In genomic region chr7:38073782-38074181, GRCm38 (mm10) we compare ENCODE assay signal across 7 mouse cellular contexts. TPM values are rescaled to one million over a fixed set of nuclear protein-coding genes. Genes with fewer than 3 reads are reported as not detected.
DNase-seq lines count a peak whose midpoint lies in the region; ATAC-seq and TF ChIP-seq lines count a peak whose summit lies in the region.

No protein-coding gene starts in this region.

- H3K9ac ChIP-seq in ES-E14 (ENCODE audit: insufficient read depth, low read depth, low read length, poor library complexity, severe bottlenecking), result no peak overlapping the region
- no peak overlapping the region for H3K9ac ChIP-seq in embryonic facial prominence, embryonic 14.5 days (ENCODE audit: low read depth, low read length)
- no peak overlapping the region for H3K9ac ChIP-seq in lung, embryonic 14.5 days

- TF ChIP-seq CTCF in lung, embryonic 14.5 days (IDR thresholded peaks at IDR 0.05; ENCODE audit: low read depth), result peak; percentile 73

- in situ Hi-C loops in ES-E14 (cut with MboI; ENCODE audit: low sequenced_read_pairs in 2 of 2, unreplicated experiment in 2 of 2), result no loop called here

- no peak overlapping the region for H3K4me2 ChIP-seq in embryonic facial prominence, embryonic 14.5 days (ENCODE audit: low read depth, low read length)
- no peak overlapping the region for H3K4me2 ChIP-seq in lung, embryonic 14.5 days

- no peak for DNase-seq in ES-E14 (ENCODE audit: low read depth, low spot score)
- peak; percentile 64 for DNase-seq in adrenal gland, postnatal 10 days
- DNase-seq in embryonic facial prominence, embryonic 14.5 days (ENCODE audit: low spot score), result peak; percentile 43
- peak; percentile 58 for DNase-seq in heart, postnatal 4 days
- peak; percentile 64 for DNase-seq in layer of hippocampus, adult 11-12 months (ENCODE audit: low spot score)
- DNase-seq in lung, embryonic 14.5 days, result peak; percentile 80

- no peaks in the 10 kb centered on the region for H3K9me3 ChIP-seq in ES-E14 (ENCODE audit: control insufficient read depth, insufficient read depth, low read depth, low read length)
- H3K9me3 ChIP-seq in embryonic facial prominence, embryonic 14.5 days (ENCODE audit: control insufficient read depth, low read length), result no peaks in the 10 kb centered on the region
- no peaks in the 10 kb centered on the region for H3K9me3 ChIP-seq in lung, embryonic 14.5 days (ENCODE audit: low read depth, low read length)

- 25% methylated on average over 3 of the region's 3 CpGs for WGBS in embryonic facial prominence, embryonic 14.5 days
- WGBS in lung, embryonic 14.5 days, result 24% methylated on average over 3 of the region's 3 CpGs

- no peaks in the 10 kb centered on the region for H3K27me3 ChIP-seq in embryonic facial prominence, embryonic 14.5 days (replicated peaks; ENCODE audit: control insufficient read depth, insufficient read depth, low read length)
- no peaks in the 10 kb centered on the region; the same call in 1 of the 2 replicates for H3K27me3 ChIP-seq in lung, embryonic 14.5 days (ENCODE audit: insufficient read depth, low read length)

- peak overlapping the region in 1 of 2 experiments; percentile 69; a peak in 1 of 4 replicates for H3K4me3 ChIP-seq in ES-E14 (ENCODE audit: insufficient read depth in 1 of 2, low read depth in 1 of 2, low read length in 2 of 2, poor library complexity in 1 of 2, severe bottlenecking in 1 of 2)
- H3K4me3 ChIP-seq in embryonic facial prominence, embryonic 14.5 days (ENCODE audit: low read depth, low read length), result no peak overlapping the region
- H3K4me3 ChIP-seq in lung, embryonic 14.5 days (ENCODE audit: low read depth, low read length), result no peak overlapping the region

- 0 out of 2 replicates have a peak, but pooled peaks have one; percentile 41 for ATAC-seq in embryonic facial prominence, embryonic 14.5 days (ENCODE audit: low read depth)
- ATAC-seq in lung, embryonic 14.5 days (ENCODE audit: insufficient read depth), result peak; percentile 63; the same call in 1 of the 2 replicates
- peak; percentile 63; the same call in 1 of the 2 replicates for ATAC-seq in neutrophil, adult 5-6 weeks (ENCODE audit: extremely low read depth, insufficient number of reproducible peaks, low FRiP score, poor library complexity, severe bottlenecking)

- no peak overlapping the region for H3K27ac ChIP-seq in ES-E14 (ENCODE audit: insufficient read depth, low read depth, low read length, poor library complexity, severe bottlenecking)
- H3K27ac ChIP-seq in embryonic facial prominence, embryonic 14.5 days (replicated peaks; ENCODE audit: low read depth, low read length), result no peak overlapping the region
- no peak overlapping the region for H3K27ac ChIP-seq in lung, embryonic 14.5 days (ENCODE audit: low read depth)

- H3K4me1 ChIP-seq in ES-E14 (ENCODE audit: control insufficient read depth in 2 of 2, insufficient read depth in 2 of 2, low read length in 2 of 2, poor library complexity in 1 of 2), result peaks cover 0 to 2% of the 10 kb centered on the region in 2 experiments; a peak in 2 of 4 replicates
- H3K4me1 ChIP-seq in embryonic facial prominence, embryonic 14.5 days (ENCODE audit: control insufficient read depth, insufficient read depth, low read length), result no peaks in the 10 kb centered on the region
- no peaks in the 10 kb centered on the region for H3K4me1 ChIP-seq in lung, embryonic 14.5 days (ENCODE audit: insufficient read depth)

- no peaks in the 10 kb centered on the region for H3K36me3 ChIP-seq in ES-E14 (ENCODE audit: control insufficient read depth, insufficient read depth, low read length, poor library complexity, severe bottlenecking)
- no peaks in the 10 kb centered on the region for H3K36me3 ChIP-seq in embryonic facial prominence, embryonic 14.5 days (ENCODE audit: control insufficient read depth, insufficient read depth, low read length)
- H3K36me3 ChIP-seq in lung, embryonic 14.5 days (ENCODE audit: insufficient read depth), result no peaks in the 10 kb centered on the region

TF ChIP-seq in ES-E14, 5 proteins besides CTCF, POLR2A, EP300 and RAD21:
- TF ChIP-seq CHD2 (IDR thresholded peaks at IDR 0.05; ENCODE audit: low read depth, low read length) (no peak), ZC3H11A (IDR thresholded peaks at IDR 0.05; ENCODE audit: borderline replicate concordance, low read depth, low read length) (peak; percentile 48; the same call in 1 of the 2 replicates)

RNA-seq across cellular contexts. Expression of gene Ccne1, which starts 33.6 kb away (rescaled TPM):
- total RNA-seq in ES-E14 (2012; rRNA removed), result 194 and 278 TPM in 2 replicates
- 10 to 100 TPM; 10.0 to 10.8 TPM for total RNA-seq in adrenal gland, postnatal 10 days (2021)
- 73.7 and 82.9 TPM in 2 replicates for polyA plus RNA-seq in embryonic facial prominence, embryonic 14.5 days (2014; fragmentation: Nextera tagmentation; extraction: Ambion mirVana)
- total RNA-seq in heart, postnatal 4 days (2021), result 10 to 100 TPM; 15.9 to 16.7 TPM
- 76.4 and 79.8 TPM in 2 replicates for polyA plus RNA-seq in lung, embryonic 14.5 days (2014; fragmentation: Nextera tagmentation; extraction: Ambion mirVana)
- total RNA-seq in neutrophil, adult 5-6 weeks (2017), result 5.6 and 8.6 TPM in 2 replicates

RNA-seq across cellular contexts. Expression of gene Uri1, which starts 50.4 kb away (rescaled TPM):
- total RNA-seq in ES-E14 (2012; rRNA removed), result 68.4 and 107 TPM in 2 replicates
- 10 to 100 TPM; 53.5 to 56.7 TPM for total RNA-seq in adrenal gland, postnatal 10 days (2021)
- polyA plus RNA-seq in embryonic facial prominence, embryonic 14.5 days (2014; fragmentation: Nextera tagmentation; extraction: Ambion mirVana), result 42.0 and 42.1 TPM in 2 replicates
- total RNA-seq in heart, postnatal 4 days (2021), result 10 to 100 TPM; 35.7 to 37.7 TPM
- polyA plus RNA-seq in lung, embryonic 14.5 days (2014; fragmentation: Nextera tagmentation; extraction: Ambion mirVana), result 65.1 and 65.7 TPM in 2 replicates
- total RNA-seq in neutrophil, adult 5-6 weeks (2017), result 33.2 and 41.4 TPM in 2 replicates

Comparison
In these comparisons a context has a peak if more than half of its experiments do, and no peak if none do; other contexts are left out.
1. RNA of gene Ccne1, which starts 33.6 kb away (total RNA-seq): 194 to 278 TPM in ES-E14; 15.9 to 16.7 TPM in heart, postnatal 4 days, 10.0 to 10.8 TPM in adrenal gland, postnatal 10 days and 5.6 to 8.6 TPM in neutrophil, adult 5-6 weeks; every median in the first group is over 10 times any median in the second.
2. Peak in every context shown above with its lines, with median percentiles within 50 percentile points of each other: ATAC-seq.